Mouse (Mus musculus): ENCODE measurements around the gene Bahd1. TPM values are rescaled to one million over a fixed set of nuclear protein-coding genes. Genes with fewer than 3 reads are reported as not detected.

The Bahd1 gene
- total RNA-seq, 1 experiment: 7.7 TPM

DNA sequence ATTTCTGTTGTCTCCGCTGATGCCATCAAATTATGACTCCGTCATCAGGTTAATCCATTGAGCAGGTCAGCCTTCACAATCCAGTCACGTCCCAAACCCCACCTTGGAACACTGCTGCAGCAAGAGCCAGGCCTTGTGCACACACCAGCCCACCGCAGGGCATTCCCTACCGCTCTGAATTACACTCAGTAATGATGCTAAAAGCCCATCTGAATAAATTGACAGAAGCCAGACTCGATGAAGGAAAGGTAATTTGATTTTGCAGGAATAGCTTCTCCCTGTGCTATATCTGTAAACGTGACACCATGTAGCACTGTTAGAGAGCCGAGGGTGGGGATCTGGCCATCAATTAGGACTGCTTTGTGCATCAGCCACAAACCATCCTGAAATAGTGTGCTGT is 24.9 kb upstream of the Bahd1 start:
- TF ChIP-seq HCFC1 (IDR thresholded peaks at IDR 0.05; ENCODE audit: borderline replicate concordance, insufficient read depth, low read length): no peak
- TF ChIP-seq ZC3H11A (IDR thresholded peaks at IDR 0.05; ENCODE audit: borderline replicate concordance, low read depth, low read length): no peak
- no peak for TF ChIP-seq MAFK (IDR thresholded peaks at IDR 0.05; ENCODE audit: insufficient read depth, low read depth, low read length)
- TF ChIP-seq CHD2 (IDR thresholded peaks at IDR 0.05; ENCODE audit: low read depth, low read length): no peak
- no peak for TF ChIP-seq ZNF384 (IDR thresholded peaks at IDR 0.05; ENCODE audit: low read depth, low read length)
- H3K4me3 ChIP-seq (ENCODE audit: insufficient read depth in 1 of 2, low read depth in 1 of 2, low read length in 2 of 2, poor library complexity in 1 of 2, severe bottlenecking in 1 of 2): no peak overlapping the region
- in situ Hi-C loops (cut with MboI; ENCODE audit: low sequenced_read_pairs in 2 of 2, unreplicated experiment in 2 of 2): loop anchor here in 1 of 2 experiments (25.0 kb wide), 1 partner anchor 388 kb away; the partner anchor contains the start of gene Srp14
- no peak for DNase-seq (ENCODE audit: low read depth, low spot score)
- no peak overlapping the region for H3K27ac ChIP-seq (ENCODE audit: insufficient read depth, low read depth, low read length, poor library complexity, severe bottlenecking)
- H3K4me1 ChIP-seq (ENCODE audit: control insufficient read depth in 2 of 2, insufficient read depth in 2 of 2, low read length in 2 of 2, poor library complexity in 1 of 2): no peaks in the 10 kb centered on the region
- H3K9me3 ChIP-seq (ENCODE audit: control insufficient read depth, insufficient read depth, low read depth, low read length): no peaks in the 10 kb centered on the region
- peaks cover 18% of the 10 kb centered on the region for H3K36me3 ChIP-seq (ENCODE audit: control insufficient read depth, insufficient read depth, low read length, poor library complexity, severe bottlenecking)
- no peak overlapping the region for H3K9ac ChIP-seq (ENCODE audit: insufficient read depth, low read depth, low read length, poor library complexity, severe bottlenecking)

DNA sequence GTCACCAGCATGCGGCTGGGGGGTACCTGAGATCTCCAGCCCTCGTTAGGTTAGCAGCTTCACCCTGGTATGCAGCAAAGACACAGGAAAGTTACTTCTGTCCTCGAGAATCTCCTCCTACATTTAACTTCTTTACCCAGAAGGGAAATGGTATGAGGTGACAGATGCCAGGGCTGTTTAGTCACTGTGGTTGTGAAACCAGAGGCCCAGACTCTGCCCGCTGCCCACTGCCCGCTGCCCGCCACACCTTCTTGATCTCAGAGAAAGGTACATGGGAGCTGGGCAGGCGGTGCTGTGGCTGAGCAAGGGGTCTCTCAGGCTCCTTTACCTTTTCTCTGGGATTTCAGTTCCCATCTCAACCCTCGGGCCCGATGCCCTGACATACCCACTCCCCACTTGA is 23.7 kb upstream of the Bahd1 start:
- no peak overlapping the region for H3K9ac ChIP-seq (ENCODE audit: insufficient read depth, low read depth, low read length, poor library complexity, severe bottlenecking)
- in situ Hi-C loops (cut with MboI; ENCODE audit: low sequenced_read_pairs in 2 of 2, unreplicated experiment in 2 of 2): loop anchor here in 1 of 2 experiments (25.0 kb wide), 1 partner anchor 389 kb away; the partner anchor contains the start of gene Srp14
- peaks cover 0 to 2% of the 10 kb centered on the region in 2 experiments; a peak in 1 of 4 replicates for H3K4me1 ChIP-seq (ENCODE audit: control insufficient read depth in 2 of 2, insufficient read depth in 2 of 2, low read length in 2 of 2, poor library complexity in 1 of 2)
- no peak for DNase-seq (ENCODE audit: low read depth, low spot score)
- no peaks in the 10 kb centered on the region for H3K9me3 ChIP-seq (ENCODE audit: control insufficient read depth, insufficient read depth, low read depth, low read length)
- H3K4me3 ChIP-seq (ENCODE audit: insufficient read depth in 1 of 2, low read depth in 1 of 2, low read length in 2 of 2, poor library complexity in 1 of 2, severe bottlenecking in 1 of 2): no peak overlapping the region
- H3K36me3 ChIP-seq (ENCODE audit: control insufficient read depth, insufficient read depth, low read length, poor library complexity, severe bottlenecking): peaks cover 18% of the 10 kb centered on the region
- TF ChIP-seq ZC3H11A (IDR thresholded peaks at IDR 0.05; ENCODE audit: borderline replicate concordance, low read depth, low read length) (no peak), HCFC1 (IDR thresholded peaks at IDR 0.05; ENCODE audit: borderline replicate concordance, insufficient read depth, low read length) (no peak)
- no peak overlapping the region for H3K27ac ChIP-seq (ENCODE audit: insufficient read depth, low read depth, low read length, poor library complexity, severe bottlenecking)

DNA sequence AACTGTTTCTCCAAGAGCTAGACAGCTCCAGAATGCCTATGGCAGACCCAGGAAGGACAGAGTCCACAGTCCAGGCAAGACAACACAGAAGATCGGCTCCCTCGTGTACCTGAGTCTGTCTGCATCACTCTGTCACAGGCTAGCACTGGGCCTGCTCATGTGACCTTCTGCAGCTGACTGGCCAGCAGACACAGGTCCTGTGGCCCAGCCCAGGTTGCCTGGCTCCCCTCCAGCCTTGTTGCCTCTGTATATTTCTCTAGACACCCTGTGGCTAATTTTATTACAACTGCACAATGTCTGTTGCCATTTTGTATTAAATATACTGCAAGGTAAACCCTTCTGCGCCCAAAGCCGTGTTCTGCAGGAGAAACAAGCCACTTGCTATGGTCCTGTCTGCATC is 19.2 kb upstream of the Bahd1 start:
- H3K27ac ChIP-seq (ENCODE audit: insufficient read depth, low read depth, low read length, poor library complexity, severe bottlenecking): no peak overlapping the region
- no peak for DNase-seq (ENCODE audit: low read depth, low spot score)
- no peaks in the 10 kb centered on the region for H3K9me3 ChIP-seq (ENCODE audit: control insufficient read depth, insufficient read depth, low read depth, low read length)
- TF ChIP-seq HCFC1 (IDR thresholded peaks at IDR 0.05; ENCODE audit: borderline replicate concordance, insufficient read depth, low read length): no peak
- no peak for TF ChIP-seq ZNF384 (IDR thresholded peaks at IDR 0.05; ENCODE audit: low read depth, low read length)
- no peak for TF ChIP-seq MAFK (IDR thresholded peaks at IDR 0.05; ENCODE audit: insufficient read depth, low read depth, low read length)
- no peak for TF ChIP-seq CHD2 (IDR thresholded peaks at IDR 0.05; ENCODE audit: low read depth, low read length)
- no peak for TF ChIP-seq ZC3H11A (IDR thresholded peaks at IDR 0.05; ENCODE audit: borderline replicate concordance, low read depth, low read length)
- H3K9ac ChIP-seq (ENCODE audit: insufficient read depth, low read depth, low read length, poor library complexity, severe bottlenecking): no peak overlapping the region
- peaks cover 9% of the 10 kb centered on the region; the same call in 1 of the 2 replicates for H3K36me3 ChIP-seq (ENCODE audit: control insufficient read depth, insufficient read depth, low read length, poor library complexity, severe bottlenecking)
- in situ Hi-C loops (cut with MboI; ENCODE audit: low sequenced_read_pairs in 2 of 2, unreplicated experiment in 2 of 2): loop anchor here in 1 of 2 experiments (25.0 kb wide), 1 partner anchor 394 kb away; the partner anchor contains the start of gene Srp14
- no peak overlapping the region for H3K4me3 ChIP-seq (ENCODE audit: insufficient read depth in 1 of 2, low read depth in 1 of 2, low read length in 2 of 2, poor library complexity in 1 of 2, severe bottlenecking in 1 of 2)
- peaks cover 0 to 10% of the 10 kb centered on the region in 2 experiments; a peak in 1 of 4 replicates for H3K4me1 ChIP-seq (ENCODE audit: control insufficient read depth in 2 of 2, insufficient read depth in 2 of 2, low read length in 2 of 2, poor library complexity in 1 of 2)

DNA sequence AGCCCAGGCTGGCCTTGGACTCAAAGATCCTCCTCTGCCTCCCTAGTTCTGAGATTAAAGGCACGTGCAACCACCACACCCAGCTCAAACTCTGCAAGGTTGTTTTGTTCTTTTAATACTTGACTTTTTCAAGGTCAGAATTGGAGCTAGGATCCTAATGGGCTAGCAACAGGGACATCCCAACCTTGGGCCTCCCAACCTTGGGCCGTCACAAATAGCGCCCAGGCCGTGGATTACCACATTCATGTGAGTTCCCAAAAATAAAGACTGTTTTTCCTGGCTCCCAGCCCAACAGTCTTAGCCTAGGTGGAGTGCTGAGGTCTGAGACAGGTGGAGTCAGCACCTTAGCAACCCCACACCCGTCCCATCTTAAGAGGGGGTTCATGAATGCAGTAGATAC is 18.2 kb upstream of the Bahd1 start:
- H3K4me3 ChIP-seq (ENCODE audit: insufficient read depth in 1 of 2, low read depth in 1 of 2, low read length in 2 of 2, poor library complexity in 1 of 2, severe bottlenecking in 1 of 2): no peak overlapping the region
- no peak for TF ChIP-seq MAFK (IDR thresholded peaks at IDR 0.05; ENCODE audit: insufficient read depth, low read depth, low read length)
- TF ChIP-seq ZNF384 (IDR thresholded peaks at IDR 0.05; ENCODE audit: low read depth, low read length): no peak
- TF ChIP-seq CHD2 (IDR thresholded peaks at IDR 0.05; ENCODE audit: low read depth, low read length): no peak
- no peak for TF ChIP-seq ZC3H11A (IDR thresholded peaks at IDR 0.05; ENCODE audit: borderline replicate concordance, low read depth, low read length)
- no peak for TF ChIP-seq HCFC1 (IDR thresholded peaks at IDR 0.05; ENCODE audit: borderline replicate concordance, insufficient read depth, low read length)
- no peaks in the 10 kb centered on the region for H3K9me3 ChIP-seq (ENCODE audit: control insufficient read depth, insufficient read depth, low read depth, low read length)
- in situ Hi-C loops (cut with MboI; ENCODE audit: low sequenced_read_pairs in 2 of 2, unreplicated experiment in 2 of 2): loop anchor here in 1 of 2 experiments (25.0 kb wide), 1 partner anchor 395 kb away; the partner anchor contains the start of gene Srp14
- no peak overlapping the region for H3K9ac ChIP-seq (ENCODE audit: insufficient read depth, low read depth, low read length, poor library complexity, severe bottlenecking)
- DNase-seq (ENCODE audit: low read depth, low spot score): no peak
- no peak overlapping the region for H3K27ac ChIP-seq (ENCODE audit: insufficient read depth, low read depth, low read length, poor library complexity, severe bottlenecking)
- peaks cover 6% of the 10 kb centered on the region; the same call in 1 of the 2 replicates for H3K36me3 ChIP-seq (ENCODE audit: control insufficient read depth, insufficient read depth, low read length, poor library complexity, severe bottlenecking)
- peaks cover 0 to 10% of the 10 kb centered on the region in 2 experiments; a peak in 1 of 4 replicates for H3K4me1 ChIP-seq (ENCODE audit: control insufficient read depth in 2 of 2, insufficient read depth in 2 of 2, low read length in 2 of 2, poor library complexity in 1 of 2)

Data from ES-E14 (cell line).